Mouse (Mus musculus): Measurements from ENCODE around the gene Rab34.

DNA sequence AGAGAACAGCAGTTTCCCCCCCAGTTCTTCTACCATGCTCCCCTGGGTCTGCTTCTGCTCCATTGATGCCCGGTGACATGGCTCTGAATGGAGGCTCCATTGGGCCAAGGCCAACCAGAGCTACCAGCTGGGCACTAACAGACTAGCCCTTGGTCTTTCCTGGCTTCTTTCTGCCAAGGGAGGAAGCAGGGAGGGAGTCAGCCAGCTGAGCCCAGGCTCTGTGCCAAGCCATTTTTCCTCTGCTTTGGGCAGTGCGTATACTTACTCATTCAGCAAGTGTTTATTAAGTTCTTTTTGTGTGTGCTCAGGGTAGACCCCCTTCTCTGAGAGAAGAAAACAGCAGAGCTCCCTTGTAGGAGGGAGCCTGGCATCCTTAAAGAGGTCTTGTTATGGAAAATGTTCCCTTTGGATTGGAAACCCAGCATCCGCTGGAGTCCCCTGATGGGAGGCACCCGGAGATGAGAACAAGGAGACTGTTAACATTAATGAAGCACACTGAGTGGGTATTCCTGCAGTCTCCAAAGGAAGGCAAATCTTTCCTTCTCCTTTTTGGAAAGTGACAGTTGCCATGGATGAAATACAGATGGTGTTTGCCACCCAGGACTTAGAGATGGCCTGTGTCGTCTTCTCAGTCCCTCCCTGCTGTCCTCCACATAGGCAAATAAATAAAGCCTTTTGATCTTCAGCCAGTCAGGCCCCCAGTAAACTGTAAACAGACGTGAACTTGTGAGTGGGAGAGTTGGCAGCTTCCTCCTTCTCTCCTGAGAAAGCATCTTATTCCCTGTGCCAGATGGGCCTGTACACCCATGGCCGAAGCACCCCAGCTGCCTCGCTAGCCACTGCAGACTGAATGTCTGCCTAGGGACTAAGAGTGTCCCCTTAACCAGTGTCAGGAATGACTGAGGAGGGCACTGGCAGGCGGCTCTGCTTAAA lies 35.7 kb upstream of the Rab34 start:
- TF ChIP-seq CTCF (IDR thresholded peaks at IDR 0.05; ENCODE audit: low read depth) = no peak
- TF ChIP-seq EP300 (IDR thresholded peaks at IDR 0.05; ENCODE audit: low read depth) = no peak

All from heart, postnatal 0 days (tissue).